Mouse (Mus musculus) heart, embryonic 16.5 days (tissue): ENCODE measurements at regions not wholly inside any gene's neighbourhood (a gene's known extent, or its start where the extent isn't known, plus 50 kb on each side); places are given as distances from the start of the nearest gene placed in this dataset.

Source experiments
- ATAC-seq: fragments of 200-750 bp; cut with Nextera tagmentation; replicated peaks from 2 replicates; pipeline ENCODE4 v1.8.0; 2017; ENCODE audit warnings: moderate number of reproducible peaks; ENCODE audit not compliant: insufficient read depth, low FRiP score; ENCODE audit errors: extremely low read depth
- H3K27ac ChIP-seq: fragments of 300-500 bp; sonication (generic); 2 replicates; pipeline ENCODE4 v1.5.1; 2014; ENCODE audit warnings: mild to moderate bottlenecking, low read length, control low read depth, moderate library complexity
- H3K27me3 ChIP-seq: fragments of 300-500 bp; sonication (generic); 2 replicates; pipeline ENCODE4 v1.6.1; 2014; ENCODE audit warnings: low read length, mixed read lengths; ENCODE audit not compliant: control insufficient read depth, insufficient read depth
- H3K36me3 ChIP-seq: fragments of 300-500 bp; sonication (generic); 2 replicates; pipeline ENCODE4 v1.6.1; 2014; ENCODE audit not compliant: control insufficient read depth, insufficient read depth
- H3K4me1 ChIP-seq: fragments of 300-500 bp; sonication (generic); 2 replicates; pipeline ENCODE4 v1.6.1; 2014; ENCODE audit warnings: low read length, mixed read lengths; ENCODE audit not compliant: control insufficient read depth, insufficient read depth
- H3K4me2 ChIP-seq: fragments of 300-500 bp; sonication (generic); 2 replicates; pipeline ENCODE4 v1.6.1; 2014; ENCODE audit warnings: low read depth, mild to moderate bottlenecking, control low read depth, low read length
- H3K4me3 ChIP-seq: fragments of 300-500 bp; sonication (generic); 2 replicates; pipeline ENCODE4 v1.5.1; 2014; ENCODE audit warnings: mild to moderate bottlenecking, control low read depth, low read length
- H3K9ac ChIP-seq: fragments of 300-500 bp; sonication (generic); 2 replicates; pipeline ENCODE4 v1.6.1; 2014; ENCODE audit warnings: low read length, control low read depth
- H3K9me3 ChIP-seq: fragments of 300-500 bp; sonication (generic); replicated peaks from 2 replicates; pipeline ENCODE4 v1.6.1; 2016; ENCODE audit warnings: low read length; ENCODE audit not compliant: control insufficient read depth
- WGBS: fragments of 180-500 bp; shearing (Covaris S2); extraction: QIAGEN DNeasy Blood & Tissue Kit; methylation state at CpG from one replicate; pipeline ENCODE4 v1.1.7; 2014; 5-methylcytosine and 5-hydroxymethylcytosine counted together

GRCm38 (mm10) chr5:112143993-112144621 lies 108.2 kb downstream of the Cryba4 start:
- Histone ChIP-seq H3K9me3 (no peaks in the 10 kb centered on the region), H3K27ac (no peak overlapping the region), H3K36me3 (no peaks in the 10 kb centered on the region), H3K4me3 (no peak overlapping the region), H3K27me3 (peaks cover 8% of the 10 kb centered on the region), H3K9ac (no peak overlapping the region), H3K4me2 (no peak overlapping the region), H3K4me1 (no peaks in the 10 kb centered on the region)
- ATAC-seq = no peak
- 86% methylated on average over 16 of the region's 16 CpGs for WGBS

- H3K27ac ChIP-seq = no peak overlapping the region
- no peaks in the 10 kb centered on the region for H3K36me3 ChIP-seq
- H3K4me2 ChIP-seq = peak overlapping the region; percentile 69
- peak; percentile 65 for ATAC-seq
- H3K9ac ChIP-seq = 0 out of 2 replicates have a peak overlapping the region, but pooled peaks have one; percentile 23
- peak overlapping the region; percentile 45 for H3K4me3 ChIP-seq
- no peaks in the 10 kb centered on the region for H3K9me3 ChIP-seq
- 1% methylated on average over 39 of the region's 39 CpGs for WGBS
- H3K4me1 ChIP-seq = no peaks in the 10 kb centered on the region
- H3K27me3 ChIP-seq = peaks cover 31% of the 10 kb centered on the region
Measured at GRCm38 (mm10) chr5:112153675-112154085, 98.6 kb downstream of the Cryba4 start.

DNA sequence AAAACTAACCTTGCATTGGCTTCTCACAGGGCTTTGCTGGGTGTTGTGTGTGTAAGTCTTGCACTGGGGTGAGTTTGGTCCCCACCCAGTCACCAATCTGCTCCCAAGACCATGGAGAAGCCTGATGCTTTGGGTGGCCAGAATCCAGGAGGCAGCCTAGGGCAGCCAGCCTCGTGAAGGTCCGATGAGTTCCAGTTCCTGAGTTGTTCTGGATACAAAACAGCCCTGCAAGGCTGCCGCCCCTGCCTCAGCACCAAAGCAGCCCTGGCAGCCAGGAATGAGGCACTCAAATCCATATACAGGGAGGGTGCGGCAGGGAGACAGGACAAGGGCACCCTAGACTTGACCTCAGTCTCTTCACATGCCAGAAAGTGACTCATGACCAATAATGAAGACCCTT lies 97.7 kb downstream of the Cryba4 start:
- no peak overlapping the region for H3K4me2 ChIP-seq
- no peaks in the 10 kb centered on the region for H3K9me3 ChIP-seq
- H3K27ac ChIP-seq = no peak overlapping the region
- H3K4me1 ChIP-seq = no peaks in the 10 kb centered on the region
- peaks cover 33% of the 10 kb centered on the region for H3K27me3 ChIP-seq
- no peak for ATAC-seq
- no peak overlapping the region for H3K4me3 ChIP-seq
- no peaks in the 10 kb centered on the region for H3K36me3 ChIP-seq
- 48% methylated on average over 4 of the region's 4 CpGs for WGBS
- H3K9ac ChIP-seq = no peak overlapping the region

GRCm38 (mm10) chr5:112155051-112155450 lies 97.3 kb downstream of the Cryba4 start:
- Histone ChIP-seq H3K27me3 (peaks cover 33% of the 10 kb centered on the region), H3K4me1 (no peaks in the 10 kb centered on the region), H3K4me3 (no peak overlapping the region), H3K27ac (no peak overlapping the region), H3K9ac (no peak overlapping the region), H3K9me3 (no peaks in the 10 kb centered on the region), H3K36me3 (no peaks in the 10 kb centered on the region), H3K4me2 (no peak overlapping the region)
- WGBS = 68% methylated on average over 6 of the region's 6 CpGs
- ATAC-seq = no peak

- Histone ChIP-seq H3K36me3 (no peaks in the 10 kb centered on the region), H3K4me1 (no peaks in the 10 kb centered on the region), H3K4me2 (no peak overlapping the region), H3K9ac (no peak overlapping the region), H3K27me3 (peaks cover 37% of the 10 kb centered on the region), H3K27ac (no peak overlapping the region), H3K9me3 (no peaks in the 10 kb centered on the region), H3K4me3 (no peak overlapping the region)
- WGBS = 65% methylated on average over 1 of the region's 1 CpGs
- no peak for ATAC-seq
Measured at GRCm38 (mm10) chr5:112156005-112156404, 96.3 kb downstream of the Cryba4 start.

DNA sequence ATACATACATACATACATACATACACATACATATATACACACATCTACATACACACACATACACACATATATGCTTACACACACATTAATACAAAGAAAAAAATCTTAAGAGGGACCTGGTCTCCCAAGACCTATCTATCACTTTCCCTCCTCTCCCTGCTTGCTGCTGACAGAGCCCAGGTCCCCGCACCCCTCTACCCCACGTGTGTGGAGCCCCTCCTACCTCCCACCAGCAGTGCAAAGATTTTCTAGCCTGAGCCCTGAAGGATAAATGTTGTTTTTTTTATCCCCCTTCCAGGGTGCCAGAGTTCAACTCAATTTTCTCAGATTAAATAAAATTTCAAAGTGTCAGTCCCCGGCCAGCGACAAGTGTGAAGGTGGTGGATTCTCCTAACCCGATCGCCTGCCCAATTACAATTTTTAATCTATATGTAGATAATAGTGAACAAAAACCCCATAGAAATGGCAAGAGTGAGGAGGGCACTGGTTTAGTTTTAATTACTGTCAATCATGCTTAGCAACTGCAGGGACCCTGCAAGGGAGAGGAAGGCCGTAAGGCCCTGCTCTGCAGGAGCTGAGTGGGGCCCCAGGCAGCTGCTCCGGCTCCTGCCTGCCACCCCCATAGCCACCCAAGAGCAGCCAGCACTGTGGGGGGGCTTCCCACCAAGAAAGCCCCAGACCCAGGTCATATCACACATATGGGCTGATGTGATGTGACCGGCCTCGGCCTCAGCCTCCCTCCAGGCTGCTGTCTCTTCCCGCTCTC lies 85.7 kb downstream of the Cryba4 start:
- Histone ChIP-seq H3K27ac (no peak overlapping the region), H3K9me3 (no peaks in the 10 kb centered on the region), H3K9ac (no peak overlapping the region), H3K4me1 (no peaks in the 10 kb centered on the region), H3K4me2 (no peak overlapping the region), H3K36me3 (no peaks in the 10 kb centered on the region), H3K27me3 (peaks cover 9% of the 10 kb centered on the region), H3K4me3 (no peak overlapping the region)
- ATAC-seq = no peak
- 67% methylated on average over 11 of the region's 11 CpGs for WGBS

GRCm38 (mm10) chr5:112167790-112168189 lies 84.5 kb downstream of the Cryba4 start:
- Histone ChIP-seq H3K9ac (no peak overlapping the region), H3K27ac (no peak overlapping the region), H3K9me3 (no peaks in the 10 kb centered on the region), H3K4me3 (no peak overlapping the region), H3K27me3 (peaks cover 7% of the 10 kb centered on the region), H3K4me1 (no peaks in the 10 kb centered on the region), H3K36me3 (no peaks in the 10 kb centered on the region), H3K4me2 (no peak overlapping the region)
- no peak for ATAC-seq
- 81% methylated on average over 10 of the region's 10 CpGs for WGBS

GRCm38 (mm10) chr5:112171325-112171724 lies 81.0 kb downstream of the Cryba4 start:
- H3K4me1 ChIP-seq = no peaks in the 10 kb centered on the region
- H3K27me3 ChIP-seq = peaks cover 3% of the 10 kb centered on the region; the same call in 1 of the 2 replicates
- H3K4me3 ChIP-seq = no peak overlapping the region
- H3K36me3 ChIP-seq = no peaks in the 10 kb centered on the region
- ATAC-seq = no peak
- no peak overlapping the region for H3K9ac ChIP-seq
- no peak overlapping the region for H3K4me2 ChIP-seq
- no peaks in the 10 kb centered on the region for H3K9me3 ChIP-seq
- WGBS = 47% methylated on average over 2 of the region's 2 CpGs
- no peak overlapping the region for H3K27ac ChIP-seq
